In genomic region chr3:90447123-90447494, GRCm38 (mm10) we compare ENCODE assay signal across 8 mouse cellular contexts. TPM values are rescaled to one million over a fixed set of nuclear protein-coding genes. Genes with fewer than 3 reads are reported as not detected.
DNase-seq lines count a peak whose midpoint lies in the region; ATAC-seq and TF ChIP-seq lines count a peak whose summit lies in the region.

No protein-coding gene starts in this region.

- no peak for TF ChIP-seq EP300 in heart, postnatal 0 days (IDR thresholded peaks at IDR 0.05; ENCODE audit: low read depth)

- H3K4me3 ChIP-seq in heart, postnatal 0 days (ENCODE audit: low read depth, low read length): 0 out of 2 replicates have a peak overlapping the region, but pooled peaks have one; percentile 29
- H3K4me3 ChIP-seq in limb, embryonic 12.5 days (replicated peaks): peak overlapping the region; percentile 28
- peak overlapping the region; percentile 28 for H3K4me3 ChIP-seq in midbrain, embryonic 15.5 days

- no peaks in the 10 kb centered on the region for H3K9me3 ChIP-seq in heart, postnatal 0 days (replicated peaks; ENCODE audit: control insufficient read depth, low read length)
- no peaks in the 10 kb centered on the region for H3K9me3 ChIP-seq in limb, embryonic 12.5 days
- no peaks in the 10 kb centered on the region for H3K9me3 ChIP-seq in midbrain, embryonic 15.5 days

- DNase-seq in 3T3-L1 (ENCODE audit: low read depth, low spot score): peak; percentile 40
- DNase-seq in T-cell, adult 2 months (ENCODE audit: low spot score): peak; percentile 16
- DNase-seq in heart, postnatal 0 days (ENCODE audit: low spot score): peak; percentile 54
- no peak for DNase-seq in B cell, adult 2 months
- DNase-seq in thymus, postnatal 0 days (ENCODE audit: low spot score): no peak
- DNase-seq in layer of hippocampus, adult 8-10 months (ENCODE audit: low spot score in 2 of 2): no peak

- peaks cover 12% of the 10 kb centered on the region for H3K4me1 ChIP-seq in heart, postnatal 0 days (ENCODE audit: control insufficient read depth, insufficient read depth)
- H3K4me1 ChIP-seq in limb, embryonic 12.5 days (replicated peaks): peaks cover 15% of the 10 kb centered on the region
- peaks cover 16% of the 10 kb centered on the region for H3K4me1 ChIP-seq in midbrain, embryonic 15.5 days

- 0 out of 2 replicates have a peak, but pooled peaks have one; percentile 9 for ATAC-seq in heart, postnatal 0 days (ENCODE audit: insufficient read depth, low read depth)
- ATAC-seq in limb, embryonic 12.5 days (ENCODE audit: insufficient number of reproducible peaks, insufficient read depth, low FRiP score, low TSS enrichment, low read depth): peak; percentile 22; the same call in 1 of the 2 replicates
- peak; percentile 46 for ATAC-seq in midbrain, embryonic 15.5 days (replicated peaks)

- H3K27ac ChIP-seq in heart, postnatal 0 days (ENCODE audit: low read depth): peak overlapping the region; percentile 81
- peak overlapping the region; percentile 95 for H3K27ac ChIP-seq in limb, embryonic 12.5 days
- H3K27ac ChIP-seq in midbrain, embryonic 15.5 days: peak overlapping the region; percentile 81

- no peak for TF ChIP-seq CTCF in heart, postnatal 0 days (IDR thresholded peaks at IDR 0.05; ENCODE audit: low read depth)

- H3K36me3 ChIP-seq in heart, postnatal 0 days (replicated peaks; ENCODE audit: control insufficient read depth, insufficient read depth, low read length): no peaks in the 10 kb centered on the region
- no peaks in the 10 kb centered on the region for H3K36me3 ChIP-seq in limb, embryonic 12.5 days
- H3K36me3 ChIP-seq in midbrain, embryonic 15.5 days (replicated peaks): no peaks in the 10 kb centered on the region

- H3K27me3 ChIP-seq in heart, postnatal 0 days (ENCODE audit: control insufficient read depth, insufficient read depth, low read length): no peaks in the 10 kb centered on the region
- H3K27me3 ChIP-seq in limb, embryonic 12.5 days: 0 out of 2 replicates have a peak, but pooled peaks cover 4% of the 10 kb centered on the region
- H3K27me3 ChIP-seq in midbrain, embryonic 15.5 days (replicated peaks): no peaks in the 10 kb centered on the region

- peak overlapping the region; percentile 36 for H3K4me2 ChIP-seq in heart, postnatal 0 days (ENCODE audit: low read depth, low read length)
- peak overlapping the region; percentile 57 for H3K4me2 ChIP-seq in limb, embryonic 12.5 days
- peak overlapping the region; percentile 49 for H3K4me2 ChIP-seq in midbrain, embryonic 15.5 days

- WGBS in heart, postnatal 0 days: 39% methylated on average over 7 of the region's 7 CpGs
- 28% methylated on average over 7 of the region's 7 CpGs for WGBS in limb, embryonic 12.5 days
- WGBS in midbrain, embryonic 15.5 days: 33% methylated on average over 7 of the region's 7 CpGs

- H3K9ac ChIP-seq in heart, postnatal 0 days (replicated peaks; ENCODE audit: low read depth, low read length): no peak overlapping the region
- no peak overlapping the region for H3K9ac ChIP-seq in limb, embryonic 12.5 days (replicated peaks)
- H3K9ac ChIP-seq in midbrain, embryonic 15.5 days: no peak overlapping the region

RNA-seq across cellular contexts. Expression of gene Ints3, which starts 13.7 kb away (rescaled TPM):
- total RNA-seq in heart, postnatal 0 days (2014; rRNA removed; ENCODE audit: low replicate concordance): 26.1 and 26.6 TPM in 2 replicates
- polyA plus RNA-seq in heart, postnatal 0 days (2015; fragmentation: Nextera tagmentation; extraction: Ambion mirVana): 7.8 and 8.3 TPM in 2 replicates
- 43.4 and 44.5 TPM in 2 replicates for polyA plus RNA-seq in limb, embryonic 12.5 days (2016; fragmentation: Nextera tagmentation; extraction: Ambion mirVana)
- polyA plus RNA-seq in midbrain, embryonic 15.5 days (2015; fragmentation: Nextera tagmentation; extraction: Ambion mirVana): 37.8 and 39.2 TPM in 2 replicates
- 14.5 and 15.7 TPM in 2 replicates for polyA plus RNA-seq in thymus, postnatal 0 days (2015; fragmentation: Nextera tagmentation; extraction: Ambion mirVana)
- 10 to 100 TPM; 56.4 to 85.0 (median 73.0) TPM for total RNA-seq in layer of hippocampus, adult 8-10 months (2022)

RNA-seq across cellular contexts. Expression of gene Npr1, which starts 18.6 kb away (rescaled TPM):
- total RNA-seq in heart, postnatal 0 days (2014; rRNA removed; ENCODE audit: low replicate concordance): 26.4 and 30.9 TPM in 2 replicates
- polyA plus RNA-seq in heart, postnatal 0 days (2015; fragmentation: Nextera tagmentation; extraction: Ambion mirVana): 10.2 and 11.2 TPM in 2 replicates
- 2.7 and 3.8 TPM in 2 replicates for polyA plus RNA-seq in limb, embryonic 12.5 days (2016; fragmentation: Nextera tagmentation; extraction: Ambion mirVana)
- 2.7 and 3.0 TPM in 2 replicates for polyA plus RNA-seq in midbrain, embryonic 15.5 days (2015; fragmentation: Nextera tagmentation; extraction: Ambion mirVana)
- 2.5 and 2.6 TPM in 2 replicates for polyA plus RNA-seq in thymus, postnatal 0 days (2015; fragmentation: Nextera tagmentation; extraction: Ambion mirVana)
- 1 to 10 TPM; 5.1 to 6.7 (median 5.8) TPM for total RNA-seq in layer of hippocampus, adult 8-10 months (2022)

RNA-seq across cellular contexts. Expression of gene Ilf2, which starts 28.8 kb away (rescaled TPM):
- total RNA-seq in heart, postnatal 0 days (2014; rRNA removed; ENCODE audit: low replicate concordance): 46.8 and 53.5 TPM in 2 replicates
- 60.2 and 60.8 TPM in 2 replicates for polyA plus RNA-seq in heart, postnatal 0 days (2015; fragmentation: Nextera tagmentation; extraction: Ambion mirVana)
- polyA plus RNA-seq in limb, embryonic 12.5 days (2016; fragmentation: Nextera tagmentation; extraction: Ambion mirVana): 329 and 362 TPM in 2 replicates
- 263 and 264 TPM in 2 replicates for polyA plus RNA-seq in midbrain, embryonic 15.5 days (2015; fragmentation: Nextera tagmentation; extraction: Ambion mirVana)
- polyA plus RNA-seq in thymus, postnatal 0 days (2015; fragmentation: Nextera tagmentation; extraction: Ambion mirVana): 137 and 146 TPM in 2 replicates
- total RNA-seq in layer of hippocampus, adult 8-10 months (2022): 10 to 100 TPM; 84.2 to 89.7 (median 87.4) TPM

RNA-seq across cellular contexts. Expression of gene Snapin, which starts 43.7 kb away (rescaled TPM):
- total RNA-seq in heart, postnatal 0 days (2014; rRNA removed; ENCODE audit: low replicate concordance): 44.3 and 59.2 TPM in 2 replicates
- 85.5 and 90.5 TPM in 2 replicates for polyA plus RNA-seq in heart, postnatal 0 days (2015; fragmentation: Nextera tagmentation; extraction: Ambion mirVana)
- 66.2 and 71.3 TPM in 2 replicates for polyA plus RNA-seq in limb, embryonic 12.5 days (2016; fragmentation: Nextera tagmentation; extraction: Ambion mirVana)
- polyA plus RNA-seq in midbrain, embryonic 15.5 days (2015; fragmentation: Nextera tagmentation; extraction: Ambion mirVana): 83.4 and 89.2 TPM in 2 replicates
- polyA plus RNA-seq in thymus, postnatal 0 days (2015; fragmentation: Nextera tagmentation; extraction: Ambion mirVana): 61.9 and 65.5 TPM in 2 replicates
- total RNA-seq in layer of hippocampus, adult 8-10 months (2022): 10 to 100 TPM; 54.7 to 68.9 (median 63.0) TPM

RNA-seq across cellular contexts. Expression of gene Slc27a3, which starts 57.4 kb away (rescaled TPM):
- 3.3 and 6.2 TPM in 2 replicates for total RNA-seq in heart, postnatal 0 days (2014; rRNA removed; ENCODE audit: low replicate concordance)
- 2.3 and 2.4 TPM in 2 replicates for polyA plus RNA-seq in heart, postnatal 0 days (2015; fragmentation: Nextera tagmentation; extraction: Ambion mirVana)
- 43.6 and 43.8 TPM in 2 replicates for polyA plus RNA-seq in limb, embryonic 12.5 days (2016; fragmentation: Nextera tagmentation; extraction: Ambion mirVana)
- polyA plus RNA-seq in midbrain, embryonic 15.5 days (2015; fragmentation: Nextera tagmentation; extraction: Ambion mirVana): 35.1 and 38.6 TPM in 2 replicates
- polyA plus RNA-seq in thymus, postnatal 0 days (2015; fragmentation: Nextera tagmentation; extraction: Ambion mirVana): 5.2 and 5.7 TPM in 2 replicates
- total RNA-seq in layer of hippocampus, adult 8-10 months (2022): 10 to 100 TPM in 3 of 4 experiments, 1 to 10 TPM in 1; 9.1 to 12.7 (median 12.1) TPM

Comparison
In these comparisons a context has a peak if more than half of its experiments do, and no peak if none do; other contexts are left out.
1. DNase-seq: peak in 3T3-L1 (single experiment), T-cell, adult 2 months (single experiment) and heart, postnatal 0 days (single experiment); none in B cell, adult 2 months (0 of 2), thymus, postnatal 0 days (single experiment) and layer of hippocampus, adult 8-10 months (0 of 2).
2. Peak in every context shown above with its lines, with median percentiles within 50 percentile points of each other: ATAC-seq, H3K27ac ChIP-seq, H3K4me2 ChIP-seq and H3K4me3 ChIP-seq.